Mouse (Mus musculus) cerebellum, adult 9-10 months (tissue): ENCODE results near the gene Ucn.
A peak's percentile ranks its signal among the peaks of the same experiment; 100 is the strongest.

Experiments
- DNase-seq: peaks from one replicate; pipeline ENCODE4 v3.0.0; 2022

The Ucn gene

GRCm38 (mm10) chr5:31138241-31138967, at the start of gene Ucn:
Gene Ucn, minus strand, starts transcription at chr5:31138829.
- no peak for DNase-seq

DNA sequence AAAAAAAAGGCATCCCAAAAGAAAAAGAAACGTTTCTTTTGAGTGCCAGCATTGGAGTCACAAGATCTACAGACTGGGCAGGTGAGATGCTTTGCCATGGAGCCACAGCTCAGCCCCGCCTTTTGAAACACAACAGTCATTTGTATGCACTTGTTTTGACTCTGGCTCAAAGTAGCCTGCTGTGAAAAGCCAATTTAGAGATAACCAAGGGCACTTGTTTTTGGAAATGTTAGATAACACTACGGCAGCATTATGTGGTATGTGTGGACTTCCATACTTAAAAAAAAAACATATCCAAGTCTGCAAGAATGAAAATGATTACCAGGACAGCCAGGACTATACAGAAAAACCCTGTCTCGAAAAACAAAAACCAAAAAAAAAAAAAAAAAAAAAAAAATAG, 45.0 kb upstream of the Ucn start:
- DNase-seq: no peak

DNA sequence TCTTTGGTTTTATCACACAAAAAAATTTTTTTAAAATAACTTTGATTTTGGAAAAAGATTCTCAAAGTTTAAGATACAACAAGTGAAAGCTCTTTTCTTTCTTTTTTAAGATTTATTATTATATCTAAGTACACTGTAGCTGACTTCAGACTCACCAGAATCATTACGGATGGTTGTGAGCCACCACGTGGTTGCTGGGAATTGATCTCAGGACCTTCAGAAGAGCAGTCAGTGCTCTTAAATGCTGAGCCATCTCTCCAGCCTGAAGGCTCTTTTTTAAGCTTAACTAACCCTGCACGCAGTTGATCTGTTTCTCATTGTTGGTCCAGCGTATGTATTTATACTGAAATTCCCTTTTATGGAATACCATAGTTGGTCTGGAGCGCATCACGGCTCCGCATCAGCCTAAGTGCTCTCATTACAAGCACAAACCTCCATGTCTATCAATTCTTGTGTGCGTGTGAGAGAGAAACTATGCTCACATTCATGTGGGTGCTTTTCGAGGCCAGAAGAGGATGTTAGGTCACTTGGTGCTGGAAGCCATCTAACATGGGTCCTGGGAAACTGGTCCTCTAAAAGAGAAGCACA, 42.6 kb upstream of the Ucn start:
- DNase-seq: no peak

- peak; percentile 97 for DNase-seq
These were observed 41.4 kb upstream of the Ucn start, which contains the start of the genes Gm29609 and Gtf3c2 for GRCm38 (mm10) chr5:31179766-31180630. Gene Gm29609, minus strand, starts transcription at chr5:31179911. Gene Gtf3c2, minus strand, starts transcription at chr5:31180144.

- no peak for DNase-seq
These were observed 40.7 kb upstream of the Ucn start for GRCm38 (mm10) chr5:31179301-31179765.

- DNase-seq: no peak
These were observed 30.0 kb upstream of the Ucn start for GRCm38 (mm10) chr5:31168630-31169029.

DNA sequence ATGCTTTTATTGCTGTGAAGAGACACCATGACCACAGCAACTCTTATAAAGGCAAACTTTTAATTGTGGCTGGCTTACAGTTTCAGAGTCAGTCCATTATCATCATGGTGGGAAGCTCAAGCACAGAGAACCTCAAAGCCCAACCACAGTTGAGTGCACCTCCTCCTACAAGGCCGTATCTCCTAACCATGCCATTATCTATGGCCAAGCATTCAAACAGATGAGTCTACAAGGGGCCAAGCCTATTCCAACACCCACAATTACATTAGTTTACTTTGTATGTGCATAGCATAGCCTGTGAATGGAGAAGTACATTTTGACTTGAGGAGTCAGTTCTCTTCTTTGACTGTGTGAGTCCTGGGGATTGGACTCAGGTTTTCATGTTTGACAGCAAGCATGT, 26.2 kb upstream of the Ucn start:
- DNase-seq: no peak

DNA sequence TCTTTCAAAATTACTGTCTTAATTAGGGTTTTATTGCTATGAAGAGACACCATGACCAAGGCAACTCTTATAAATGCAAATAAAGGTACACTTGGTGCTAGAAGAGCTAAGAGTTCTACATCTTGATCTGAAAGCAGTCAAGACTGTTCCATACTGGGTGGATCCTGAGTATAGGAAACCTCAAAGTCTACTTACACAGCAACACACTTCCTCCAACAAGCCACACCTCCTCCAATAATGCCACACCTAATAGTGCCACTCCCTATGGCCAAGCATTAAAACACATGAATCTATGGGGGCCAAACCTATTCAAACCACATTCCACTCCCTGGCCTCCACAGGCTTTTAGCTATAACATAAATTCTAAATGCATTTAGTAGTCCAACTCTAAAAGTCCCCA, 23.8 kb upstream of the Ucn start:
- DNase-seq: no peak

DNA sequence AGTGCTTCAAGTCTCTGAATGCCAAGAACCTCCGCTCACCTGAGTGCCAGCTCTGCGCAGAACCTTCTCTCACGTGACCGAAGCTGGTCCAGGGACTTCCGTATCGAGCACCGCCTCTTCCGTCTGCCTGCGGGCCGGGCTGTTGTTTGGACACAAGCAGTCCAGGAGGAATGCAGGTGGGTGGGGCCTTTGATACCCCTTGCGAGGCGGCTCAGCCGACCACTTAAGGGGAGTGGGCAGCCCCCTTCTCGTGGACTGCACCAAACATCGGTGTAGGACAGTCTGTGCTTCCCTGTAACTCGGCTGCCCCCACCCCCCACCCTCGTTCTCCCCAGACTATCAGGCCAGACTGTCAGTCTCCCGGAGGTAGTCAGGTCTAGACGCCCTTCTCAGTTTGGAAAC, 15.5 kb upstream of the Ucn start, which contains the start of gene Mpv17:
Gene Mpv17 (minus strand): TSS at position 100 of the 402 bp plus-strand sequence.
- DNase-seq: peak; percentile 88

DNA sequence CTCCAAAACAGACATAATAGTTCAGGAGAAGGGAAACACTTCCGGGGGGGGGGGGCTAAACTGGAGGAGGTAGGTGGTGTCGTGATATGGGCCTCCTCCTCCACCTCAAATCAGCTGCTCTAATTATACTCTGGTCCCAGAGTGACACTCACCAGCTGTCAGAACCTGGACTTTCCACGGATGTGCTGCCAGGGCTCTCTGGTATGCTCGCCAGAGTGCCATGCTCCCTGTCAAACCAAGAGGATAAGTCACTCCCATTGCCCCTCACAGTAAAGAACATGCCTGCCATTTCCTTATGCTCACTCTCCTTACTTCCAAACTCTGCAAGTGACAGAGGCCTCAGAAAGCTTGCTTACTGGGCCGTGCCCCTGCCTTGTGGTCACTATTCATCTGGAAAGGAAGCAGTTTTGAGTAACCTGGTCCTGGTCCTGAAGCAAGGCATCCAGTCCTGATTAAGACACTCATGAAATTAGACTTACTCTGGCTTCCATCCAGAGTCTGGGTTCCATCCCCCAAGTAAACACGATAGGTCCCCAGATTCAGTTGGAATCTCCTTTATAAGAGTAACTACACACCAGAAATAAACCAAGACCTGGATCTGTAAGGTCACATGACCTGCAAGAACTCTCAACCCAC, 15.0 kb upstream of the Ucn start:
- DNase-seq: no peak

GRCm38 (mm10) chr5:31151746-31152145, 13.1 kb upstream of the Ucn start:
- DNase-seq: peak; percentile 68

GRCm38 (mm10) chr5:31149781-31150180, 11.2 kb upstream of the Ucn start:
- DNase-seq: no peak

- DNase-seq: no peak
These were observed 368 bp upstream of the Ucn start for GRCm38 (mm10) chr5:31138968-31139425.

DNA sequence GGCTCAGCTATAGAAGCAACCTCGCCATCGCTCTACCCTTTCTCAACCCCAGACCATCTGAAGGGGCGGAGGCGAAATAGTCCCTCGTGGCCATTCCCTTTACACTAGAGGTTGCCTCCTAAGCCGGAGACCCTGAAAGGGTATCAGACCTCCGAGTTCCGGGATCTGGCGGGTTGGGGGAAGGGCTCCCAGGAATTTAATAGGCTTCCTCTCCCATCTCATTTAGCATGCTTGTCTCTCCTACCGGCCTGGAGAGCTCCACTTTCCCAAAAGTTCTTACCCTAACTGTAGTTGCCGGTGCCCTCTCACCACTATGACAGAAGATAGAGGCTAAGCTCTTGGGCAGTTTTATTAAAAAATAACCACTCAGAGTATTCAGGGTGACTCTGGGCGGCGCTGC, 971 bp downstream of the Ucn start:
- no peak for DNase-seq

DNA sequence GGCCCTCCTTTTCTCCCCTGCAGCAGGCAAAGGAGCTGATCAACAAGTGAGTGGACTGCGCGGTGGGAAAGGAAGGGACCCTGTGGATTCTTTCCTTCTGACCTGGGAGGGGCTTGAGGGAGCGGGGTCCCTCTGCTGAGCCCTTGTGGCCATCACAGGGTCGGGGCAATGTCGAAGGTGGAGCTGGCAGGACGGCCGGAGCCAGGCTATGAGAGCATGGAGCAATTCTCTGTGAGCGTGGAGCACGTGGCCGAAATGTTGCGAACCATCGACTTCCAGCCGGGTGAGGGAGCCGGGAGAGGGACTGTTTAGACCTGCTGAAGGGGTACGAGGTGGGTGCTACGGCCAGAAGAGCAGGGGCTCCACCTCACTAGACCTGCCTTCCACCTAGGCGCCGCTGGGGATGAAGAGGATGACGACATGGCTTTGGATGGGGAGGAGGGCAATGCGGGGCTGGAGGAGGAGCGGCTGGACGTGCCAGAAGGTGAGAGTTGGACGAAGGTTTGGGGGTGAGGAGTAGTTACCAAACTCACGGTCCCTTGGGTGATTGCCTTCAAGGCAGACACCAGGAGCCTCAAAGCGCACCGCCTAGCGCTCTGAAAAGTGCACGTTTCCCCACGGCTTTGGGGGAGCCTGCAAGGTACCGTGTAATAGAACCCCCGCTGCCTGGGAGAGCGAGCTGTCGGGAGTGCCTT, 1.8 kb downstream of the Ucn start:
- DNase-seq: no peak

DNA sequence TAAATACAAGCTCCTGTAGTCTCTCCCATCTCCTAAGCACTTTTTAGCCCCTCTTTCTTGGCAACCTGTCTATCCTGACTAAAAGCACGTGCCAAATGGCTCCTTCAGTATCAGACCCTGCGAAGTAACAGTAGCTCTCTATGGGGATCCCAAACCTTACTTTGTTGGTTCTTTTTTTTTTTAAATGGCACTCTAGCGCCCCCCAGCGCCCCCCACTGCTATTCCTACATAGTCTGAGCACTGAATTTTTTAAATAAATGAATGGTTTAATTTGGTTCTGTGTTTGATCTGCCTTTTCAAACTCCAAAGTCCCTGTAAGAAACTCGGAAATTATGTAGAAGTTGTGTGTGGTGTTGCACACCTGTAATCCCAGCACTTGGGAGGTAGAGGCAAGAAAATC, 12.6 kb downstream of the Ucn start:
- no peak for DNase-seq

DNA sequence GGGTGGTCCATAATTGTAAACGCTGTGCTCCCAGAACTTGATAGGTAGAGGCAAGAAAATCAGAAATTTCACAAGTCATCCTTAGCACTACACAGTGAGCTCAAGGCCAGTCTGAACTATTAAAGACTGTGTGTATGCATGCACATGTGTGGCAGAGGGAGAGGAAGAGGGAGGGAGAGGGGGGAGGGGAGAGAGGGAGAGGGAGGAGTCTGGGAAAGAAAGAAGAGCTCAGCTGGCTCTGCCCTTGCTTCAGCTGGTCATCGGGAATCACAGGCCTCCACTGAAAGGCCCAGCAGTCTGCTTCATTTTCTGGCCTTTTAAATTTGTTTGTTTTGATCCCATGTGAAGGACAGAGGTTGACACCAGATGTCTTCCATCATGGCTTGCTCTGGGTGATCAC, 15.1 kb downstream of the Ucn start:
- DNase-seq: no peak

- DNase-seq: no peak
These were observed 17.5 kb downstream of the Ucn start for GRCm38 (mm10) chr5:31121111-31121510.

DNA sequence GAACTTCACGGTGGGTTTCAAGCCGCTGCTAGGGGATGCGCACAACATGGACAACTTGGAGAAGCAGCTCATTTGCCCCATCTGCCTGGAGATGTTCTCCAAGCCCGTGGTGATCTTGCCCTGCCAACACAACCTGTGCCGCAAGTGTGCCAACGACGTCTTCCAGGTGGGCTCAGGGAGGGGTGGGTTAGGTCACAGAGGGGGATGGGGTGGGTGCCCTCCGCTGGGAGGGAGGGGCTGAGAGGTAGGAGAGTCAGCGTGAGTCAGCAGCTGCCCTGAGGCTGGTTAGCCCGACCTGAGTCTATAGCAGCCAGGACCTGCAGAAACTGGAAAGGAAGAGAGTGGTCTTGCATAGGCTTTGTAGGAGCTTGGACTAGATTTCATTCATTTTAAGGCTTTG, 21.7 kb downstream of the Ucn start:
- no peak for DNase-seq

DNA sequence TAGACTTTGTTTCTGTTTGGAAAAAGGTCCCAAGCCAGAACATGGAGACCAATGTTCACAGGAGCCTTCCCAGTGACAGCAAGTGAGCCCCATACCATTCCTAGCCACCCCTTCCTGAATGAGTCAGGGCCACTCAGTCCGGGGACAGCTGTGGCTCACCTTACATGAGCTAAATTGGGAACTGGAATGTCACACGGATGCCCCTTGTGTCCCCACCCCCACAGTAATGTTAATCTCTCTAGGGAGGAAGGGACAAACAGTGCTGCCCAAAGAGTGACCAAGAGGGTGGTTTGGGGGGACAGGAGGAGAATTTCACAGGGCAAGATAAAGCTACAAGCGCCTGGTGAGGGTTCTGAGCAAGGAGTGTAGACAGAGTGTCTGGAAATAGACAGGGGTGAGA, 22.3 kb downstream of the Ucn start, which contains the start of gene Trim54:
Gene Trim54 (plus strand): TSS at position 359 of the 400 bp plus-strand sequence.
- no peak for DNase-seq

GRCm38 (mm10) chr5:31110781-31111180, 27.8 kb downstream of the Ucn start:
- no peak for DNase-seq

GRCm38 (mm10) chr5:31108000-31108490, 30.6 kb downstream of the Ucn start, which contains the start of gene Slc30a3:
Gene Slc30a3, minus strand, starts transcription at chr5:31108237.
- DNase-seq: no peak
